Mouse (Mus musculus): ENCODE results near the gene Gm5678. TPM values are rescaled to one million over a fixed set of nuclear protein-coding genes. Genes with fewer than 3 reads are reported as not detected.

Gm5678 gene
- polyA plus RNA-seq, 1 experiment from 2014 or later = not detected

DNA sequence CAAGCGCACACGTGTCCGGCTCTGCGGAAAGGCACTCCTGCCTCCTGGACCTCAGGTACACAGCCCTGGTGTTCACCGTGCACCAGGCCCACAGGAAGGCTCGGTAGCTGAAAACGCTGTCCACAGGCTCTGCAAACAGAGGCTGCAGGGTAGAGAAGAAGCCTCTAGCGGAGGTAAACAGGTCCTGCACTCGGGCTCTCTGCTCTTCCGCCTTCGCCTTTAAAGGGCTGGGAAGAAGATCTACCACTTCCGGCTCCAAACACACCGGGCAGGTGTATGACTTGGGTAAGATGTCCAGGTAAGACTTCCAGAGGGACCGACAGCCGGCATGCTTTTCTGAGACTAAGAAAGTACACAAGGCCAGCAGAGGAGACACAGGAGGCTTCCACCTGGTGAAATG is 37.0 kb upstream of the Gm5678 start:
- H3K27me3 ChIP-seq (ENCODE audit: insufficient read depth, low read length) = no peaks in the 10 kb centered on the region
- peaks cover 33% of the 10 kb centered on the region for H3K36me3 ChIP-seq (ENCODE audit: insufficient read depth)
- 82% methylated on average over 15 of the region's 15 CpGs for WGBS
- H3K4me3 ChIP-seq (ENCODE audit: low read depth, low read length) = no peak overlapping the region
- H3K4me2 ChIP-seq = no peak overlapping the region
- H3K4me1 ChIP-seq (ENCODE audit: insufficient read depth) = no peaks in the 10 kb centered on the region
- no peak for TF ChIP-seq CTCF (IDR thresholded peaks at IDR 0.05; ENCODE audit: low read depth)
- H3K9me3 ChIP-seq (ENCODE audit: low read depth, low read length) = no peaks in the 10 kb centered on the region
- ATAC-seq (ENCODE audit: insufficient read depth) (no peak), DNase-seq (no peak)
- H3K27ac ChIP-seq (ENCODE audit: low read depth) = no peak overlapping the region
- no peak overlapping the region for H3K9ac ChIP-seq

DNA sequence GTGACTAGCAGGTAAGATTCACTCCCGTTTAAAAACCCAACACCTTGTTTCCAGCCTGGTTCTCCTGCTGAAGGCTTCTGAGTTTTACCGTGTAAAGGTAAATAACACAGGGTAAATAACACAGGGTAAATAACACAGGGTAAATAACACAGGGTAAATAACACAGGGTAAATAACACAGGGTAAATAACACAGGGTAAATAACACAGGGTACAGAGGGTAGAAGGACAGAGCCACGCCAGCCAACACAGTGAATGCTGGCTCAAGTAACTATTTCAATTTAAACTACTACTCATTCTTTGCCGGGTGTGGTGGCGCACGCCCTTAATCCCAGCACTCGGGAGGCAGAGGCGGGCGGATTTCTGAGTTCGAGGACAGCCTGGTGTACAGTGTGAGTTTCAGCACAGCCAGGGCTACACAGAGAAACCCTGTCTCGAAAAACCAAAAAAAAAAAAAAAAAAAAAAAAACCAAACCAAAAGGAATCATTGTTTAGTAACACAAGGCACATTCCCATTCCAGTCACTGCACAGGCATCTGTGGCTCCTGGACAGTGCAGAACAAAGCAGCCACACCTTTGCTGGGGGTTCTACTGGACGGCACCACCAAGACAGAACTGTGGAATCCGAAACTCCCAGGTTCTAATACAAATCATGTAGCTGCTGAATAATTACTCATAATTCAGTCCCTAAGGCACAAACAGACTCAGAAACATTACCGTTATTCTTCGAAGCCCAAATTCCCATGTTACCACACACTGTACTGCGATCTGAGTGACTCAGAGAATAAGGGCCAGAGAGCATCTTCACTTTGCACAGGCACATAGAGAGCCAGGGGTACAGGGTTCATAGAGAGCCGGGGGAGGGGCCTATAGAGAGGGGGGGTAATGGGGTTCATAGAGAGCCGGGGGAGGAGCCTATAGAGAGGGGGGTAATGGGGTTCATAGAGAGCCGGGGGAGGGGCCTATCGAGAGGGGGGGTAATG is 36.2 kb upstream of the Gm5678 start:
- no peak for TF ChIP-seq CTCF (IDR thresholded peaks at IDR 0.05; ENCODE audit: low read depth)
- DNase-seq = no peak
- no peak for ATAC-seq (ENCODE audit: insufficient read depth)
- Histone ChIP-seq H3K27me3 (ENCODE audit: insufficient read depth, low read length) (no peaks in the 10 kb centered on the region), H3K9ac (no peak overlapping the region), H3K9me3 (ENCODE audit: low read depth, low read length) (no peaks in the 10 kb centered on the region), H3K36me3 (ENCODE audit: insufficient read depth) (peaks cover 31% of the 10 kb centered on the region; the same call in 1 of the 2 replicates), H3K27ac (ENCODE audit: low read depth) (no peak overlapping the region), H3K4me1 (ENCODE audit: insufficient read depth) (no peaks in the 10 kb centered on the region), H3K4me2 (no peak overlapping the region), H3K4me3 (ENCODE audit: low read depth, low read length) (no peak overlapping the region)
- WGBS = 87% methylated on average over 20 of the region's 20 CpGs

DNA sequence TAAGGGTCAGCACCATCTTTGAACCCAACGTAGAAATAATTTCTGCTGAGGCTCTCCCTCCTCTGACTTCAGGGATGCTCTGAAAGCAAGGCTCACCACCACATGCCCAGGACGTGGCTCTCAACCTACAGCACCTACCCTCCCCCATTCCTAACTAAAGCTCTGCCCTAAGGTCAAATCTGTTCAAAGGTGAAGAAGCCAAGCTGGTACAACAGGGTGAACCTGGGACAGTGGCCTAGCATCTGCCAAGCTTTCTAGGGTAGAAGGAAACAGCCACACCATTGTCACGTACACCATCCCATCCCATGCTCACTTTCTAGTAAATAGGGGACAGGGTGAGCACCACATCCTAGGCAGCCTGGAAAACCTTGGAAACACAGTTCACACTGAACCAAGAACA is 35.2 kb upstream of the Gm5678 start:
- WGBS = 86% methylated on average over 3 of the region's 3 CpGs
- H3K9ac ChIP-seq = no peak overlapping the region
- no peak for TF ChIP-seq CTCF (IDR thresholded peaks at IDR 0.05; ENCODE audit: low read depth)
- no peaks in the 10 kb centered on the region for H3K9me3 ChIP-seq (ENCODE audit: low read depth, low read length)
- H3K4me2 ChIP-seq = no peak overlapping the region
- ATAC-seq (ENCODE audit: insufficient read depth) = no peak
- DNase-seq = no peak
- H3K27me3 ChIP-seq (ENCODE audit: insufficient read depth, low read length) = no peaks in the 10 kb centered on the region
- H3K36me3 ChIP-seq (ENCODE audit: insufficient read depth) = peaks cover 31% of the 10 kb centered on the region; the same call in 1 of the 2 replicates
- no peak overlapping the region for H3K4me3 ChIP-seq (ENCODE audit: low read depth, low read length)
- H3K4me1 ChIP-seq (ENCODE audit: insufficient read depth) = no peaks in the 10 kb centered on the region
- H3K27ac ChIP-seq (ENCODE audit: low read depth) = no peak overlapping the region

DNA sequence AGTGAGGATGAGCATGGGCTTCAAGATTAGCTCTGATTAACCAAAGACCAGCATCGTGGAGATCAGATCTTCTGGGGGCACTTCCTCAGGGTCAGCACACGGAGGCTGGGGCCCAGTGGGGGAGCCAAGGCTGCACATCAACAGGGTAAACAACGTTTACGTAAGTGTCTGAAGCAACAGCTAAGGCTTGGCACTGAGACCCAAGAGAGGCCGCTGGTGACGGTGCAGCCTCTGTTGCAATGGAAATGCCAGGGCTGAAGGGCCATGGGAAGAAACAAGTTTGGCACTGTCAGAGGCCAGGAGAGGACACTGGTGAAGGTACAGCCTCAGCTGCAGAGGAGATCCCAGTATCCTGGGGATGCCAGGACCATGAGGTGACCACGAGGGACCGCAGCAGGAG is 34.5 kb upstream of the Gm5678 start:
- Histone ChIP-seq H3K9ac (no peak overlapping the region), H3K4me1 (ENCODE audit: insufficient read depth) (no peaks in the 10 kb centered on the region), H3K4me3 (ENCODE audit: low read depth, low read length) (no peak overlapping the region), H3K4me2 (no peak overlapping the region), H3K36me3 (ENCODE audit: insufficient read depth) (peaks cover 38% of the 10 kb centered on the region; the same call in 1 of the 2 replicates), H3K27me3 (ENCODE audit: insufficient read depth, low read length) (no peaks in the 10 kb centered on the region), H3K9me3 (ENCODE audit: low read depth, low read length) (no peaks in the 10 kb centered on the region), H3K27ac (ENCODE audit: low read depth) (no peak overlapping the region)
- TF ChIP-seq CTCF (IDR thresholded peaks at IDR 0.05; ENCODE audit: low read depth) = no peak
- 84% methylated on average over 8 of the region's 8 CpGs for WGBS
- DNase-seq = no peak
- no peak for ATAC-seq (ENCODE audit: insufficient read depth)

DNA sequence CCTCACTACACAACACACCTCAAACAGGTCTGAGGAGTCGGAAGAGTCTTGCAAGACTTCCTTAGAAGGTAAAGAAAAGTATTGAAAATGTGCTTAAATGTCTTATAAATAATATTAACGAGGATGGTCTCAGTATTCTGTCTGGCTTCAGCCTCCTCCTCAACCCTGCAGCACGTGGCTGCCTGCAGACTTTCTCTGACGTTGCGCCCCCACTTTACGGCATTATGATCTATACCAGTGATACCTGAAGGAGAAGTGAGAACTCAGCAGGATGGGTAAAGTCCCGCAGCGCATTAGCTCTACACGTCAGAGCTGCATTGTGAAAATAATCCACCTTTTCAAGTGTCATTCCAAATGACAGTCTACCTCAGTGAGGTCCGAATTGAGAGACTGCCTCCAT is 33.4 kb upstream of the Gm5678 start:
- ATAC-seq (ENCODE audit: insufficient read depth) = no peak
- Histone ChIP-seq H3K4me1 (ENCODE audit: insufficient read depth) (no peaks in the 10 kb centered on the region), H3K4me3 (ENCODE audit: low read depth, low read length) (no peak overlapping the region), H3K36me3 (ENCODE audit: insufficient read depth) (peaks cover 38% of the 10 kb centered on the region; the same call in 1 of the 2 replicates), H3K9me3 (ENCODE audit: low read depth, low read length) (no peaks in the 10 kb centered on the region), H3K9ac (no peak overlapping the region), H3K4me2 (no peak overlapping the region), H3K27ac (ENCODE audit: low read depth) (no peak overlapping the region), H3K27me3 (ENCODE audit: insufficient read depth, low read length) (no peaks in the 10 kb centered on the region)
- WGBS = 92% methylated on average over 10 of the region's 10 CpGs
- no peak for TF ChIP-seq CTCF (IDR thresholded peaks at IDR 0.05; ENCODE audit: low read depth)
- DNase-seq = no peak

DNA sequence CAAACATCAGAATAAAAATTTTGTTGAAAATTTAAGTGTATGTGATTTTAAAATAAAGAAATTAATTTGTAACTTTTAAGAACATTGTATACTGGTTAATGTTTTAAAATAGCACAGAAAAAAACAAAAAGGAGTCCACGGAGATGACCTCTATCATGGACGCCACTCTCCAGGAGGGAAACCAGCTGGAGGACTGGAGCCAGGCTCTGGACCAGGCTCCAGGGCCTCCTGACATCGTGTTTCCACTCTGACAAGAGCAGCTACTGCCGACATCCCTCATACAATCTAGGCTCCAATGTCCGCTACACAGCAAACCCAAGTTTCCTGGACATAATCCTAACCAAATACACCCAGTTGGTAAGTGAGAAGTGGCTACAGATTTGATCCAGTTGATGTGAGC is 32.1 kb upstream of the Gm5678 start:
- peaks cover 26% of the 10 kb centered on the region; the same call in 1 of the 2 replicates for H3K36me3 ChIP-seq (ENCODE audit: insufficient read depth)
- no peak overlapping the region for H3K27ac ChIP-seq (ENCODE audit: low read depth)
- WGBS = 75% methylated on average over 5 of the region's 5 CpGs
- ATAC-seq (ENCODE audit: insufficient read depth) (no peak), DNase-seq (no peak)
- H3K4me3 ChIP-seq (ENCODE audit: low read depth, low read length) = no peak overlapping the region
- H3K9ac ChIP-seq = no peak overlapping the region
- no peaks in the 10 kb centered on the region for H3K27me3 ChIP-seq (ENCODE audit: insufficient read depth, low read length)
- no peak overlapping the region for H3K4me2 ChIP-seq
- no peak for TF ChIP-seq CTCF (IDR thresholded peaks at IDR 0.05; ENCODE audit: low read depth)
- H3K9me3 ChIP-seq (ENCODE audit: low read depth, low read length) = no peaks in the 10 kb centered on the region
- H3K4me1 ChIP-seq (ENCODE audit: insufficient read depth) = no peaks in the 10 kb centered on the region

DNA sequence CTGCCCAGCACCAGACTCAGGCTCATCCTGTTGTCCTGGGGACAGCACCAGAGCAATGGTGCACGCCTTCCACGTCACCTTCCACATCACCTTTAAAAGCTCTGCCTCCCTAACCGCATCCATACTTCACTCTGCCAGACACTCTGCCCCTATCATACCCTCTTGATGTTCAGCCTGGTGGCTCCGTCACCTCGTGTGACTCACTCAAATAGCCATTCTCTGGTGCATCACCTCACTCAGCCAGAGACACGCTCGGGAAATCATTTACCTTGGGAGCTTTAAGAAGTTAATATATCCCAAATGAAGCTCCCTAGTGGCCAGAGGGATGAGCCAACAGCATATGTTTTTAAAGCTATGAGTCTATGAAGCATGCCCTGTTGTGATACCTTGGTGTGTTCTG is 31.1 kb upstream of the Gm5678 start:
- DNase-seq = no peak
- no peaks in the 10 kb centered on the region for H3K9me3 ChIP-seq (ENCODE audit: low read depth, low read length)
- no peak for TF ChIP-seq CTCF (IDR thresholded peaks at IDR 0.05; ENCODE audit: low read depth)

More for the DNA sequence above, 31.1 kb upstream of the Gm5678 start:
- H3K4me3 ChIP-seq (ENCODE audit: low read depth, low read length) = no peak overlapping the region
- no peaks in the 10 kb centered on the region for H3K4me1 ChIP-seq (ENCODE audit: insufficient read depth)
- no peak overlapping the region for H3K9ac ChIP-seq
- H3K27ac ChIP-seq (ENCODE audit: low read depth) = no peak overlapping the region
- no peak for ATAC-seq (ENCODE audit: insufficient read depth)
- peaks cover 20% of the 10 kb centered on the region; the same call in 1 of the 2 replicates for H3K36me3 ChIP-seq (ENCODE audit: insufficient read depth)
- no peaks in the 10 kb centered on the region for H3K27me3 ChIP-seq (ENCODE audit: insufficient read depth, low read length)
- WGBS = 91% methylated on average over 7 of the region's 7 CpGs
- H3K4me2 ChIP-seq = no peak overlapping the region
